Mouse (Mus musculus) liver, embryonic 16.5 days (tissue): ENCODE measurements at regions not wholly inside any gene's neighbourhood (a gene's known extent, or its start where the extent isn't known, plus 50 kb on each side); places are given as distances from the start of the nearest gene placed in this dataset.

Source experiments
- ATAC-seq: fragments of 200-750 bp; cut with Nextera tagmentation; 2 replicates; pipeline ENCODE4 v1.8.0; 2017; ENCODE audit warnings: low read depth, mild to moderate bottlenecking, moderate number of reproducible peaks, moderate library complexity
- H3K27ac ChIP-seq: fragments of 300-500 bp; sonication (generic); 2 replicates; pipeline ENCODE4 v1.5.1; 2014; ENCODE audit warnings: mild to moderate bottlenecking, low read length
- H3K27me3 ChIP-seq: fragments of 300-500 bp; sonication (generic); 2 replicates; pipeline ENCODE4 v1.6.1; 2014; ENCODE audit warnings: low read depth, low read length, mixed read lengths; ENCODE audit not compliant: control insufficient read depth, insufficient read depth
- H3K36me3 ChIP-seq: fragments of 300-500 bp; sonication (generic); 2 replicates; pipeline ENCODE4 v1.6.1; 2014; ENCODE audit warnings: mild to moderate bottlenecking; ENCODE audit not compliant: control insufficient read depth, insufficient read depth
- H3K4me1 ChIP-seq: fragments of 300-500 bp; sonication (generic); 2 replicates; pipeline ENCODE4 v1.6.1; 2014; ENCODE audit warnings: low read depth, low read length, mixed read lengths; ENCODE audit not compliant: control insufficient read depth
- H3K4me2 ChIP-seq: fragments of 300-500 bp; sonication (generic); 2 replicates; pipeline ENCODE4 v1.6.1; 2014; ENCODE audit warnings: low read depth, low read length, mixed read lengths
- H3K4me3 ChIP-seq: fragments of 300-500 bp; sonication (generic); 2 replicates; pipeline ENCODE4 v1.5.1; 2014; ENCODE audit warnings: low read depth, mild to moderate bottlenecking, low read length
- H3K9ac ChIP-seq: fragments of 300-500 bp; sonication (generic); 2 replicates; pipeline ENCODE4 v1.6.1; 2014; ENCODE audit warnings: low read depth, low read length
- H3K9me3 ChIP-seq: fragments of 300-500 bp; sonication (generic); replicated peaks from 2 replicates; pipeline ENCODE4 v1.6.1; 2016; ENCODE audit warnings: low read length; ENCODE audit not compliant: control insufficient read depth
- WGBS: fragments of 180-500 bp; shearing (Covaris S2); extraction: QIAGEN DNeasy Blood & Tissue Kit; methylation state at CpG from one replicate; pipeline ENCODE4 v1.1.7; 2014; ENCODE audit not compliant: insufficient replicate concordance; 5-methylcytosine and 5-hydroxymethylcytosine counted together

DNA sequence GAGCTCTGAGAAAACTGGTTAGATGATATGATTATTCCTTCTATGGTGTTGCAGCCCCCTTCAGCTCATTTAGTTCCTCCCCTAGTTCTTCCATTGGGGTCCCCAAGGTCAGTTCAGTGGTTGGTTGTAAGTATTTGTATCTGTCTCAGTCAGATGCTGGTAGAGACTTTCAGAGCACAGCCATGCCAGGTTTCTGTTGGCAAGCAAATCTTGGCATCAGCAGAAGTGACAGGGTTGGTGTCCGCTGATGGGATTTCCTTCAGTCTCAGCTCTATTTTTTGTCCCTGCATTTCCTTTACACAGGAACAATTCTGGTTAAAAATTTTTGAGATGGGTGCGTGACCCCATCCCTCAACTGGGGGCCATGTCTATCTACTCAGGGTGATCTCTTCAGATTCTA, 55.3 kb upstream of the Spaca1 start:
- H3K4me2 ChIP-seq = no peak overlapping the region
- no peak overlapping the region for H3K27ac ChIP-seq
- no peaks in the 10 kb centered on the region for H3K36me3 ChIP-seq
- no peaks in the 10 kb centered on the region for H3K27me3 ChIP-seq
- ATAC-seq = no peak
- no peak overlapping the region for H3K4me3 ChIP-seq
- 73% methylated on average over 2 of the region's 2 CpGs for WGBS
- no peaks in the 10 kb centered on the region for H3K4me1 ChIP-seq
- no peaks in the 10 kb centered on the region for H3K9me3 ChIP-seq
- H3K9ac ChIP-seq = no peak overlapping the region

- H3K9me3 ChIP-seq = no peaks in the 10 kb centered on the region
- H3K27me3 ChIP-seq = no peaks in the 10 kb centered on the region
- no peaks in the 10 kb centered on the region for H3K36me3 ChIP-seq
- no peak overlapping the region for H3K9ac ChIP-seq
- H3K27ac ChIP-seq = no peak overlapping the region
- H3K4me1 ChIP-seq = no peaks in the 10 kb centered on the region
- ATAC-seq = no peak
- H3K4me2 ChIP-seq = no peak overlapping the region
- WGBS = 49% methylated on average over 6 of the region's 6 CpGs
- no peak overlapping the region for H3K4me3 ChIP-seq
Measured at GRCm38 (mm10) chr4:34114323-34114722, 64.3 kb upstream of the Spaca1 start.

- Histone ChIP-seq H3K27ac (no peak overlapping the region), H3K4me1 (no peaks in the 10 kb centered on the region), H3K9me3 (no peaks in the 10 kb centered on the region), H3K36me3 (no peaks in the 10 kb centered on the region), H3K4me3 (no peak overlapping the region), H3K27me3 (no peaks in the 10 kb centered on the region), H3K4me2 (no peak overlapping the region), H3K9ac (no peak overlapping the region)
- 56% methylated on average over 1 of the region's 1 CpGs for WGBS
- no peak for ATAC-seq
Measured at GRCm38 (mm10) chr4:34117086-34117485, 67.1 kb upstream of the Spaca1 start.

GRCm38 (mm10) chr4:34122959-34123520, 73.0 kb upstream of the Spaca1 start:
- no peak overlapping the region for H3K27ac ChIP-seq
- no peaks in the 10 kb centered on the region for H3K4me1 ChIP-seq
- H3K4me3 ChIP-seq = no peak overlapping the region
- no peaks in the 10 kb centered on the region for H3K27me3 ChIP-seq
- H3K9ac ChIP-seq = no peak overlapping the region
- no peak overlapping the region for H3K4me2 ChIP-seq
- H3K36me3 ChIP-seq = no peaks in the 10 kb centered on the region
- WGBS = 53% methylated on average over 9 of the region's 9 CpGs
- H3K9me3 ChIP-seq = no peaks in the 10 kb centered on the region
- ATAC-seq = no peak

DNA sequence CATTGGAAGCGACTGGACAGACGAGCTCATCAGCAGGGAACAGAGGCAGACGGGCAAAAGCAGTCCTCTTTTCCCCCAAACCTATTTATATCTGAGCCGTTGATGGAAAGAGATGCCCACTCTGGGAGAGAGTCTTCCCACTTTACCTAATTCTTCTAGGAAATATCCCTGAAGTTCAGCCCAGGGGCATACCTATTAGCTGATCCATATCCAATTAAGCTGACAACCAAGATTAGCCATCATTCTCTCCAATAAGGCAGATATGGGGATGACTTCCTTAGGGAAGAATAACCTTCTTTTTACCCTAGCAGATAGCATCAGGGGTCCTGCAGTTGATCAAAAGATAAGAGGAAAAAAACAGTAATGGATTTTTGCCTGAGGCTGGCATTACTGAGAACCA, 78.2 kb upstream of the Spaca1 start:
- WGBS = 67% methylated on average over 4 of the region's 4 CpGs

GRCm38 (mm10) chr4:34146133-34146867, 96.3 kb upstream of the Spaca1 start:
- ATAC-seq = no peak
- H3K4me3 ChIP-seq = no peak overlapping the region
- 61% methylated on average over 2 of the region's 2 CpGs for WGBS
- H3K4me1 ChIP-seq = no peaks in the 10 kb centered on the region
- H3K36me3 ChIP-seq = no peaks in the 10 kb centered on the region
- H3K27ac ChIP-seq = no peak overlapping the region
- no peaks in the 10 kb centered on the region for H3K9me3 ChIP-seq
- no peak overlapping the region for H3K4me2 ChIP-seq
- no peaks in the 10 kb centered on the region for H3K27me3 ChIP-seq
- H3K9ac ChIP-seq = no peak overlapping the region

More for the DNA sequence above, 78.2 kb upstream of the Spaca1 start:
- no peak overlapping the region for H3K27ac ChIP-seq
- H3K4me1 ChIP-seq = no peaks in the 10 kb centered on the region
- no peak for ATAC-seq
- H3K4me3 ChIP-seq = no peak overlapping the region
- H3K27me3 ChIP-seq = no peaks in the 10 kb centered on the region
- no peaks in the 10 kb centered on the region for H3K9me3 ChIP-seq
- H3K4me2 ChIP-seq = no peak overlapping the region
- H3K36me3 ChIP-seq = no peaks in the 10 kb centered on the region
- no peak overlapping the region for H3K9ac ChIP-seq

GRCm38 (mm10) chr4:34148956-34149739, 99.2 kb upstream of the Spaca1 start:
- no peaks in the 10 kb centered on the region for H3K4me1 ChIP-seq
- no peaks in the 10 kb centered on the region for H3K36me3 ChIP-seq
- no peak overlapping the region for H3K4me2 ChIP-seq
- no peaks in the 10 kb centered on the region for H3K9me3 ChIP-seq
- WGBS = 46% methylated on average over 5 of the region's 5 CpGs
- H3K27me3 ChIP-seq = no peaks in the 10 kb centered on the region
- no peak overlapping the region for H3K9ac ChIP-seq
- ATAC-seq = no peak
- H3K4me3 ChIP-seq = no peak overlapping the region
- no peak overlapping the region for H3K27ac ChIP-seq

GRCm38 (mm10) chr4:34151605-34152347, 101.8 kb upstream of the Spaca1 start:
- WGBS = 59% methylated on average over 10 of the region's 10 CpGs
- H3K9ac ChIP-seq = no peak overlapping the region
- no peak for ATAC-seq

More at GRCm38 (mm10) chr4:34151605-34152347, 101.8 kb upstream of the Spaca1 start:
- Histone ChIP-seq H3K36me3 (no peaks in the 10 kb centered on the region), H3K9me3 (no peaks in the 10 kb centered on the region), H3K27me3 (no peaks in the 10 kb centered on the region), H3K27ac (no peak overlapping the region), H3K4me1 (no peaks in the 10 kb centered on the region), H3K4me2 (no peak overlapping the region), H3K4me3 (no peak overlapping the region)
